Mouse (Mus musculus) large intestine, adult 2 months (tissue): ENCODE measurements around the gene Fam53a. TPM values are rescaled to one million over a fixed set of nuclear protein-coding genes. Genes with fewer than 3 reads are reported as not detected.

Source experiments
- DNase-seq: peaks from one replicate; pipeline ENCODE4 v3.0.0-alpha.2; 2012; ENCODE audit warnings: low read depth, low spot score
- WGBS: fragments of 180-500 bp; shearing (Covaris S2); methylation state at CpG from one replicate; pipeline ENCODE4 v1.1.7; 2018; 5-methylcytosine and 5-hydroxymethylcytosine counted together
- polyA plus RNA-seq: library from polyadenylated mRNA; depleted of rRNA; stranded (reverse); fragments of >200 nt; gene quantifications from 2 replicates; pipeline ENCODE4 v1.2.3, GENCODE M21; 2012

The Fam53a gene
- polyA plus RNA-seq, 1 experiment, result 23.5 TPM

DNA sequence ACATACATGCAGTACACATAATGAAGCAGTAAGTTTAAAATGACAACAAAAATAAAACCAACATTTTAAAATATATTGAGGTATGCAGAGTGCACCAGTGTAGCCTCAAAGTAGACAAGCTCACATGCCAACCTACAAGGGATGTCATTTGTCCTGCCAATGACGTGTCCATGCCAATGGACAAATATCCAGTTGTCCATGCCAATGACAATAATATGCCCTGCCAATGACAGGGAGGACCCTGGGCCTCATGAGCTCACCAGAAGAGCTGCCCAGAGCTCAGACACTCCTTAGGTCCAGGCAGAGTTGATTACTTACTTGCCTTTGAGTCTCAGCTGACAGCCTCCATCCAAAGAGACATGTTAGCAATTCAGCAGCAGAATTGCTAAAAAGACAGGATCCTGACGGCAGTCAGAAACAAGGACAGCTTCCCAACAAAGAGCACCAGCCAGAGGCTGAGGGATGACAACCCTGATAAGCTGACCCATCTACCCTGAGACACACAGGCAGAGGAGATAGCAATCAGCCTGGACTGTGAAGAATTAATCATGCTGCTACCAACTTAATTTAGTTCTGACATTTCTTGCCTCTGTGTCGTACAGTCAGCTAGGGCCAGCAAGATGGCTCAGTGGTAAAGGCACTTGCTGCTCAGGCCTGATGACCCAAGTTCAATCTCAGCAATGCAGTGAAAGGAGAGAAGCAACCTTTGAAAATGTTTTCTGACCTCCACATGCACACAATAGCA is 8.3 kb upstream of the Fam53a start:
- 89% methylated on average over 3 of the region's 3 CpGs for WGBS

DNA sequence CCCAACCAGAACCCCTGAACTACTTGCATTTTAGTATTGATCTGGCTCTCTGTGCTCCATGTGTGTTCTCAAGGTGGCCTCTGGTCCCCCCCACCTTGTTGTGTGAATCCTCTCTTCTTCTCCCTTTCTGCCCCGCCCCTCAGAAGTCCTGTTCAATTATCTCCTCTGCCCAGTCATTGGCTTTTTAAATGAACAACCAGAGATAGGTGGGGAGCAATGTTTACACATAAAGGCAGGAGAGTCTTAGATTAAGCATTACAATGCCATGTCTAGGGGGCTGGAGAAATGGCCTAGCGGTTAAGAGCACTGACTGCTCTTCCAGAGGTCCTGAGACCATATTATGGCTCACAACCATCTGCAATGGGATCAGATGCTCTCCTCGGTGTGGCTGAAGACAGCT is 5.9 kb upstream of the Fam53a start:
- DNase-seq, result no peak
- WGBS, result 86% methylated on average over 3 of the region's 3 CpGs

More for the DNA sequence above, 8.3 kb upstream of the Fam53a start:
- no peak for DNase-seq

GRCm38 (mm10) chr5:33632526-33632925 is 3.1 kb upstream of the Fam53a start:
- 84% methylated on average over 1 of the region's 1 CpGs for WGBS
- no peak for DNase-seq

- no peak for DNase-seq
- WGBS, result 23% methylated on average over 4 of the region's 4 CpGs
Measured at GRCm38 (mm10) chr5:33630615-33631014, 1.2 kb upstream of the Fam53a start.

- WGBS, result under 1% methylated on average over 9 of the region's 9 CpGs
- DNase-seq, result no peak
Measured at GRCm38 (mm10) chr5:33630061-33630460, 626 bp upstream of the Fam53a start.

DNA sequence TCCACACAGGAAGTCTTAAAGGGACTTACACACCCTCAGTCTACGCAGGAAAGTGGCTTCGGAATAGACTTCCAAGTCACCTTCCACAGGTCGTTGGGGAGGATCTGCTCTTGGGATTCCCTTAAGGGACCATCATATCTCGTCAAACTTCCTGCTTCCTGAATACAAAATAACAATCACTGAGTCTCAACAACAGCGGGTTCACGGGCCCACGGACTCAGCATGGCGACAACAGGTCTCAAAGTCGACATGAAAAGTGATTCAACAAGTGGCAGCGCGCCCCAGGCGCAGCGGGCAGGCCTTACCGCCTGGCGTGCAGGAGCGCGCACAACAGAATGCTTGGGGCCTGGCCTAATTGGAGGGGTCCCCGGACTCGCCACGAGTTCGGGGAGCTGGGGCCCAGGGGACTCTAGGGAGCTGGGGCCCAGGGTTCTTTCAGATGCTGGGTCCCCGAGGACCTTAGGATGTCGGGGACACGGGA is 575 bp downstream of the Fam53a start:
- 1% methylated on average over 24 of the region's 24 CpGs for WGBS
- no peak for DNase-seq

DNA sequence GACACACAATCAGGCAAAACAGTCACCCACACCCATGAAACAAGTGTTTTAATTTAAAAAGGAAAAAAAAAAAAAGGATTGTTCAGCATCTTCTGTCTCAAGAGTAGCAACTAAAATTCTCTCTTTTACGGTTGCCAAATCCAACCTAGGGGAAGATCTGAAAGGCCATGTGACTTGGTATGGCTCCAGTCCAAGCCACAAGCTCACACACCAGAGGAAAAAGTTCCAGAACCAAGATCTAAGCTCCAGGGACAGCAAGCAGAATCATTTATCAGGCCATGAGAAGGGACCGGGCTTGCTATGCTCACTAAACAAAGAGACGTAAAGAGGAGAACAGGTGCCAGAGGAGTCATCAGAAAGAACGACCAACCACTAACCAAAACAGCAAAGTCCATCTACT is 1.5 kb downstream of the Fam53a start:
- no peak for DNase-seq
- 10% methylated on average over 4 of the region's 4 CpGs for WGBS

- DNase-seq, result no peak
- WGBS, result 86% methylated on average over 3 of the region's 3 CpGs
Measured at GRCm38 (mm10) chr5:33623766-33624165, 5.7 kb downstream of the Fam53a start.

DNA sequence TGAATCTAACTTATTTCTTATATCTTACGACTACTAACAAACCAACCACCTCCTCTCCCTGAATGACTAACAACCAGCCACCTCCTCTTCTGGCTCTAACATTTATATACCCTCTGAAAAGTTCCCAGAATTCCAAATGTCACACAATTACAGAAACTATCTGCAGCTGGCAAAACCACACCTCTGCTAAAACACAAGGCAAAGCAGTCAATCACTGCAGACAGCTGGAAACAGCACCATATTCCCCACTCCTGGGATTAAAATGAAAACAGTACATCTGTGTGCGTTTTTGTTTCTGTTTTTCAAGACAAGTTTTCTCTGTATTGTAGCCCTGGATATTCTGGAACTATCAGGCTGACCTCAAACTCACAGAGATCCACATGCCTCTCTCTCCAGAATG is 6.8 kb downstream of the Fam53a start:
- no peak for DNase-seq
- 90% methylated on average over 2 of the region's 2 CpGs for WGBS

- WGBS, result 81% methylated on average over 6 of the region's 6 CpGs
- no peak for DNase-seq
Measured at GRCm38 (mm10) chr5:33614391-33614790, 15.0 kb downstream of the Fam53a start.

DNA sequence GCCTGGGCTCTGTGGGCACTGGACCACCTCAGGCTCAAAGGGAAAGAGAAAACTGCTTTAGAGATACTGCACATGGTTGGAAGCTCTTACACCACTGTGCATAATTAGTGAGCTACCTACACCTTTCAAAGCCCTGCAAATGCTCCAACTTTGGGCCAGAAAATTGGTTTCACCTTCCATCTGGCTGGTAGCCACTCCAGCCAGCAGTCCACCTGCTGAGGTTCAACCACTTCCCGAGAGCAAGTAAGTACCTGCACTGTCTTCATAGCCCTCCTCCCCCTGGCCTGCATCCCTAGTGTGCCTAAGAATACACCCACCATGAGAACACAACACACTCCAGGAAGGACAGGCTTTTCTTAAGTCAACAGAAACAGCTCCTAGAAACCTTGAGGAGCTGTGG is 17.6 kb downstream of the Fam53a start:
- no peak for DNase-seq
- 89% methylated on average over 1 of the region's 1 CpGs for WGBS

- 97% methylated on average over 1 of the region's 1 CpGs for WGBS
- no peak for DNase-seq
Measured at GRCm38 (mm10) chr5:33609226-33609625, 20.2 kb downstream of the Fam53a start.

- no peak for DNase-seq
- WGBS, result 92% methylated on average over 15 of the region's 15 CpGs
Measured at GRCm38 (mm10) chr5:33607434-33607833, 22.0 kb downstream of the Fam53a start.

GRCm38 (mm10) chr5:33606631-33607030 is 22.8 kb downstream of the Fam53a start:
- WGBS, result 80% methylated on average over 7 of the region's 7 CpGs
- DNase-seq, result no peak

DNA sequence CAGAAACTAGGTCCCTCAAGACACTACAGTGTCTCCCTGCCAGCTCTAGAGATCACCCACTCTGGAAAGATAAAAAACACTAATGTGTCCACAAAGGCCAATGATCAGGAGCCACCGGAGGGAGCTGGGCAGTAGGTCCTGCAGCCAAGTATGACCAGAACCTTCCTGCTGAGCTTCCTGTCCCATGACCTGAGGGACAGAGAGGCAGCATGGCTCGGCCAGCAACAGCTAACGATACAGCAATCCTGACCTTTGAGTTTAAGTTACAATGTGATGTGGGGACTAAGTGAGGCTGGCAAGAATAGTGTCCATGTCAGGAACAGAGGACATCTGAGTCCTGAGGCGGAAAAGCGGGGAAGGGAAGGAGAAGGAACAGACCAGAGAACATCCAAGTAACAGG is 24.1 kb downstream of the Fam53a start:
- WGBS, result 82% methylated on average over 5 of the region's 5 CpGs
- DNase-seq, result no peak

DNA sequence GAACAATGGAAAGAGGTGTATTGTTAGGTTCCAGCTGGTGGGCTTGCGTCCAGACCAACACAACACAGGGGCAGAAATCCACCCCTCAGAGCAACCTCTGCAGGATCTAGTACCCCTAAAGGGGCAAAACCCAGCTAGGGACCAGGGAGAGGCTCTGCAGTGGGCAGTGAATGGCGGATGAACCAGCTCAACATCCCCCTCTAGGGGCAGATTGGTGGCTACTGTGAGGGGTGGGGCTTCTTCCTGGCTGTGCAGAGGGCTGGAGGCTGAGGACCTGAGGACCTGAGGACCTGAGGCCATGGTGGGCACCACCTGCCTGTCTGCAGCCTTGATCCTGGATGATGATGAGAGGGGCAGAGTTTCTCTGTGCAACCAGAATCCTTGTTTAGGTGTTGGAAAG is 35.8 kb downstream of the Fam53a start:
- DNase-seq, result no peak
- WGBS, result 33% methylated on average over 2 of the region's 2 CpGs

DNA sequence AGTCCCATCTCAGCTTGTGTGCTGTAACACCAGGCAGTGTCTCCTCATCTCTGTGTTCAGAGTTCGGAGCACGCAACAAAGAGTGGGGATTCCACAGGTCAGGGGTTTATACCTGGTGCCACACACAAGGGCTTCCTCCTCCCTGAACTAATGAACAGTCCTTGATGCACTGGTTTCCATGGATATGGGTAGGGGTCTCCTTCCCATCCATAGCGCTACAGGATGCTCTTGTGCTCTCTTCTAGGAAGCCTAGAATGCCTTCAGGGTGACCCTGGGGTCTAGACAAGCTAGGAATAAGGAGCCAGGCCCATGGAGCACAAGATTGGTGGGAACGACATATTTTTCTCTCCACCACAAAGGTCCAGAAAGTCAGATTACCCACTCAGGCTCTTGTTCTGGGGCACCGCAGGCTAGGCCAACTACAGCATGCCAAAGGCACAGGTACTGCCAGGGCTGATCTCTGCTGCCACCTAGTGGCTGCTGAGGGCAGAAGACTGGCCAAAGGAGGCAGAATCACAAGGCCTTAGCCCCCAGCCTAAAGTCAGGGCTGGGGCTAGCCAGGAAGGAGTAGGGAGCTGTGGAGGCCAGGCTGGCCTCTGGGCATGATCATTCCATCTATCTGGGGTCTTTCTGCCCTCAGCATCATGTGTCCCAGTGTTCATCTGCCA is 40.1 kb downstream of the Fam53a start:
- WGBS, result 60% methylated on average over 5 of the region's 5 CpGs
- DNase-seq, result peak; percentile 36

GRCm38 (mm10) chr5:33588066-33588465 is 41.4 kb downstream of the Fam53a start:
- 59% methylated on average over 3 of the region's 3 CpGs for WGBS

GRCm38 (mm10) chr5:33587498-33588058 is 41.9 kb downstream of the Fam53a start:
- DNase-seq, result no peak
- 77% methylated on average over 18 of the region's 18 CpGs for WGBS

More at GRCm38 (mm10) chr5:33588066-33588465, 41.4 kb downstream of the Fam53a start:
- no peak for DNase-seq

- WGBS, result 50% methylated on average over 1 of the region's 1 CpGs
- DNase-seq, result no peak
Measured at GRCm38 (mm10) chr5:33580336-33580735, 49.1 kb downstream of the Fam53a start.

DNA sequence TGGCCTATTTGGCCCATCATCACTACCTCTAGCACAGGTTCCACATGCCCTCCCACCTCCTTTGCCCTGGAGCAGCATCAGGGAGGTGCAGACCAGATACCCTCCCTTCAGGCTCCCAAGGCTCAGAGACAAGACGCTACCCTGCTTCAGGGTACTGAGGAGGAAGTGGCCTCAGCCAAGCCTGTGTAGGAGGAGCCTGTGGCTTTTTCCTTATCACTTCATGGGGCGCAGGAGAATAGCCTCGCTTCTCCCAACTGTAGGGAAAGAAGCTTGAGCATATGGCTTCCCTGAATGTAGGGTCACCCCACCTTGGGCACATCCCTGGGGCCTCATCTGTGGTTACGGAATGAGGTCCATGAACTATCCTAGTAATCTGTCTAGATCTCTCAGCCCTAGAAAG is 55.2 kb downstream of the Fam53a start:
- 44% methylated on average over 4 of the region's 4 CpGs for WGBS
- DNase-seq, result no peak
